Mouse (Mus musculus) stomach, embryonic 14.5 days (tissue): ENCODE results near the gene Krtap8-1. TPM values are rescaled to one million over a fixed set of nuclear protein-coding genes. Genes with fewer than 3 reads are reported as not detected.

Source experiments
- ATAC-seq: fragments of 200-750 bp; cut with Nextera tagmentation; 2 replicates; pipeline ENCODE4 v1.8.0; 2017; ENCODE audit warnings: low read depth, moderate TSS enrichment; ENCODE audit not compliant: insufficient number of reproducible peaks, insufficient read depth, low FRiP score
- H3K27ac ChIP-seq: fragments of 300-500 bp; sonication (generic); 2 replicates; pipeline ENCODE4 v1.5.1; 2014; ENCODE audit warnings: mild to moderate bottlenecking, low read length, moderate library complexity, mixed read lengths
- H3K27me3 ChIP-seq: fragments of 300-500 bp; sonication (generic); 2 replicates; pipeline ENCODE4 v1.6.1; 2014; ENCODE audit warnings: low read length, control low read depth, mixed read lengths; ENCODE audit not compliant: control insufficient read depth, insufficient read depth
- H3K36me3 ChIP-seq: fragments of 300-500 bp; sonication (generic); 2 replicates; pipeline ENCODE4 v1.6.1; 2014; ENCODE audit warnings: mild to moderate bottlenecking, control low read depth, low read length, moderate library complexity, mixed read lengths; ENCODE audit not compliant: control insufficient read depth, insufficient read depth
- H3K4me1 ChIP-seq: fragments of 300-500 bp; sonication (generic); 2 replicates; pipeline ENCODE4 v1.6.1; 2014; ENCODE audit warnings: low read length, control low read depth, mixed read lengths; ENCODE audit not compliant: control insufficient read depth, insufficient read depth
- H3K4me2 ChIP-seq: fragments of 300-500 bp; sonication (generic); replicated peaks from 2 replicates; pipeline ENCODE4 v1.6.1; 2014; ENCODE audit warnings: low read depth, low read length, control low read depth
- H3K4me3 ChIP-seq: fragments of 300-500 bp; sonication (generic); 2 replicates; pipeline ENCODE4 v1.5.1; 2014; ENCODE audit warnings: low read depth, low read length, control low read depth
- H3K9ac ChIP-seq: fragments of 300-500 bp; sonication (generic); replicated peaks from 2 replicates; pipeline ENCODE4 v1.6.1; 2014; ENCODE audit warnings: low read depth, mild to moderate bottlenecking, control low read depth, low read length, moderate library complexity, mixed read lengths
- H3K9me3 ChIP-seq: fragments of 300-500 bp; sonication (generic); 2 replicates; pipeline ENCODE4 v1.6.1; 2016; ENCODE audit warnings: low read depth, low read length, control low read depth; ENCODE audit not compliant: control insufficient read depth
- WGBS: fragments of 180-500 bp; shearing (Covaris S2); extraction: QIAGEN DNeasy Blood & Tissue Kit; methylation state at CpG from one replicate; pipeline ENCODE4 v1.1.7; 2014; 5-methylcytosine and 5-hydroxymethylcytosine counted together
- polyA plus RNA-seq: library from polyadenylated mRNA; unstranded; fragments of >200 nt; fragmentation: Nextera tagmentation; extraction: Ambion mirVana; gene quantifications from 2 replicates; pipeline ENCODE4 v1.2.1, GENCODE M21; 2014

The Krtap8-1 gene
- polyA plus RNA-seq, 1 experiment from 2014 or later = not detected

DNA sequence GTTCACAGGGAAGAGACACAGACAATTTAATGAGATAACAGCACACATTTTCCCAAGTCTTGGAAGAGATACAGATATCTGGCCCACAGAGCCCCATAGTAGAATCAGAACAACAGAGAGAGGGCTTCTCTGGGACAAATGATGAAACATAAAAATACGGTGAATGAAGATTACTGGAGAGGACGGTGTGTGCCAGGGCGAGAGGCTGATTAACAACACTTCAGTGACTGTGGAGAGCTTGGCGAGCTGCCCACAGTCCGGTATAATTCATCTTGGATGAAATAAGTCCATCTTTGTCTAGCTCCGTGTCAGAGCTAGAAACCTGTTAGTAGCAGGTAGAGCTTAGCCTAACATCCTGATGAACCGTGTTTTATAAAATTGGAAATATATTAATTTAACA, 25.7 kb upstream of the Krtap8-1 start:
- Histone ChIP-seq H3K27ac (no peak overlapping the region), H3K9ac (no peak overlapping the region), H3K27me3 (no peaks in the 10 kb centered on the region), H3K4me2 (no peak overlapping the region), H3K4me1 (no peaks in the 10 kb centered on the region), H3K36me3 (no peaks in the 10 kb centered on the region), H3K4me3 (no peak overlapping the region), H3K9me3 (no peaks in the 10 kb centered on the region)
- WGBS = 77% methylated on average over 7 of the region's 7 CpGs
- ATAC-seq = no peak

- Histone ChIP-seq H3K36me3 (no peaks in the 10 kb centered on the region), H3K4me1 (no peaks in the 10 kb centered on the region), H3K9me3 (no peaks in the 10 kb centered on the region), H3K4me3 (no peak within 1 kb of the TSS), H3K27ac (no peak within 1 kb of the TSS), H3K4me2 (no peak within 1 kb of the TSS), H3K9ac (no peak within 1 kb of the TSS), H3K27me3 (no peaks in the 10 kb centered on the region)
- WGBS = 84% methylated on average over 4 of the region's 4 CpGs
- ATAC-seq = no peak
Measured at GRCm38 (mm10) chr16:89508223-89508622, 20.5 kb upstream of the Krtap8-1 start, which contains the start of gene Krtap7-1. Gene Krtap7-1 (minus strand): TSS chr16:89508323.

DNA sequence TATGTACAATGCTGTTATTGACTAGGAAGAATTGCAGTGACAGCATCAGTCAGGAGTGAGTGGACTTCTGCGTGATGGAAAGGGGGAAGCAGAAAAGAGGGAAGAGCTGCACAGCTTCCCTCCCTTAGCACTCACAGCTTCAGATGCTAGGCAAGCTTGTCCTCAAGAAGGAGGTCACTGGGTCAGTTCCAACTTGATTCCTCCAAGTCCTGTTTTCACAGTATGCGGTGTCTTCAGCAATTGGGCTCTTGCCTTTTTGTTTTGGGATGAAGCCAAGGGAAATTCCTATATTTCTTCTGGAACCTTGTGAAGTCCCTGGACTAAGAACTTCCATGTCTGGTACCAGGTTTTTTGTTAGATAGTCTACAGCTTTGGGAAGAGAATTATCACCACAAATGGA, 15.8 kb upstream of the Krtap8-1 start:
- H3K27me3 ChIP-seq = no peaks in the 10 kb centered on the region
- H3K4me2 ChIP-seq = no peak overlapping the region
- 78% methylated on average over 2 of the region's 2 CpGs for WGBS
- H3K4me3 ChIP-seq = no peak overlapping the region
- no peaks in the 10 kb centered on the region for H3K4me1 ChIP-seq
- H3K9me3 ChIP-seq = no peaks in the 10 kb centered on the region
- no peaks in the 10 kb centered on the region for H3K36me3 ChIP-seq
- H3K9ac ChIP-seq = no peak overlapping the region
- H3K27ac ChIP-seq = no peak overlapping the region
- no peak for ATAC-seq

GRCm38 (mm10) chr16:89501870-89502269, 14.1 kb upstream of the Krtap8-1 start:
- no peak for ATAC-seq
- 77% methylated on average over 5 of the region's 5 CpGs for WGBS
- no peak overlapping the region for H3K4me3 ChIP-seq
- no peak overlapping the region for H3K4me2 ChIP-seq
- no peaks in the 10 kb centered on the region for H3K9me3 ChIP-seq
- no peak overlapping the region for H3K9ac ChIP-seq
- H3K27ac ChIP-seq = no peak overlapping the region
- no peaks in the 10 kb centered on the region for H3K36me3 ChIP-seq
- H3K4me1 ChIP-seq = no peaks in the 10 kb centered on the region
- no peaks in the 10 kb centered on the region for H3K27me3 ChIP-seq

DNA sequence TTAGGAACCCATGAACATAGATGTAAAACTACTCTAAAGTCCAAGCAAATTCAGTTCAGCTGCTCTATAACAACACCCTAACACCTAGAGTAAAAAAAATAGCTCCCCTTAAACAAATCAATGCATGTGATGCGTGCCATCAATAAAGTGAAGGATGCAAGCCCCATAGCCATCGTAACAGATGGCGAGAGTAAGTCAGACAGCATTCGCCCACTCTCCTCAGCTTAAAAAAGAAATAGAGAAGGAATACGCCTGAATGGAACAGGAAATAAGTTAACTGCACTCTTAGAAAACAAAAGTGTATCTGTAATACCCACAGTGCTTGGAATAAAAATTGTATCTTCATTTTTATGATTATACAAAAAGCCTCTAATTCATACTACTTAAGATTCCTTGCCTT, 9.2 kb upstream of the Krtap8-1 start:
- ATAC-seq = no peak
- Histone ChIP-seq H3K9ac (no peak overlapping the region), H3K27ac (no peak overlapping the region), H3K4me1 (no peaks in the 10 kb centered on the region), H3K9me3 (no peaks in the 10 kb centered on the region), H3K4me2 (no peak overlapping the region), H3K4me3 (no peak overlapping the region), H3K36me3 (no peaks in the 10 kb centered on the region), H3K27me3 (no peaks in the 10 kb centered on the region)
- 89% methylated on average over 5 of the region's 5 CpGs for WGBS

GRCm38 (mm10) chr16:89495394-89496153, 7.8 kb upstream of the Krtap8-1 start:
- Histone ChIP-seq H3K27me3 (no peaks in the 10 kb centered on the region), H3K9me3 (no peaks in the 10 kb centered on the region), H3K4me3 (no peak overlapping the region), H3K9ac (no peak overlapping the region), H3K27ac (no peak overlapping the region), H3K4me2 (no peak overlapping the region), H3K36me3 (no peaks in the 10 kb centered on the region), H3K4me1 (no peaks in the 10 kb centered on the region)
- WGBS = 77% methylated on average over 7 of the region's 7 CpGs
- ATAC-seq = no peak

GRCm38 (mm10) chr16:89477679-89478314, 10.0 kb downstream of the Krtap8-1 start:
- no peaks in the 10 kb centered on the region for H3K27me3 ChIP-seq

GRCm38 (mm10) chr16:89461189-89461588, 26.6 kb downstream of the Krtap8-1 start:
- Histone ChIP-seq H3K4me1 (no peaks in the 10 kb centered on the region), H3K4me3 (no peak overlapping the region), H3K27me3 (no peaks in the 10 kb centered on the region), H3K27ac (no peak overlapping the region), H3K36me3 (no peaks in the 10 kb centered on the region), H3K4me2 (no peak overlapping the region), H3K9me3 (no peaks in the 10 kb centered on the region), H3K9ac (no peak overlapping the region)
- WGBS = 47% methylated on average over 5 of the region's 5 CpGs
- no peak for ATAC-seq

More at GRCm38 (mm10) chr16:89477679-89478314, 10.0 kb downstream of the Krtap8-1 start:
- Histone ChIP-seq H3K27ac (no peak overlapping the region), H3K9me3 (no peaks in the 10 kb centered on the region), H3K4me3 (no peak overlapping the region), H3K4me2 (no peak overlapping the region), H3K36me3 (no peaks in the 10 kb centered on the region), H3K9ac (no peak overlapping the region), H3K4me1 (no peaks in the 10 kb centered on the region)
- WGBS = 85% methylated on average over 12 of the region's 12 CpGs
- ATAC-seq = no peak
